Mouse (Mus musculus): ENCODE results near the gene Lrwd1. TPM values are rescaled to one million over a fixed set of nuclear protein-coding genes. Genes with fewer than 3 reads are reported as not detected.

Lrwd1 gene
- 42.5 TPM for total RNA-seq (2023)

DNA sequence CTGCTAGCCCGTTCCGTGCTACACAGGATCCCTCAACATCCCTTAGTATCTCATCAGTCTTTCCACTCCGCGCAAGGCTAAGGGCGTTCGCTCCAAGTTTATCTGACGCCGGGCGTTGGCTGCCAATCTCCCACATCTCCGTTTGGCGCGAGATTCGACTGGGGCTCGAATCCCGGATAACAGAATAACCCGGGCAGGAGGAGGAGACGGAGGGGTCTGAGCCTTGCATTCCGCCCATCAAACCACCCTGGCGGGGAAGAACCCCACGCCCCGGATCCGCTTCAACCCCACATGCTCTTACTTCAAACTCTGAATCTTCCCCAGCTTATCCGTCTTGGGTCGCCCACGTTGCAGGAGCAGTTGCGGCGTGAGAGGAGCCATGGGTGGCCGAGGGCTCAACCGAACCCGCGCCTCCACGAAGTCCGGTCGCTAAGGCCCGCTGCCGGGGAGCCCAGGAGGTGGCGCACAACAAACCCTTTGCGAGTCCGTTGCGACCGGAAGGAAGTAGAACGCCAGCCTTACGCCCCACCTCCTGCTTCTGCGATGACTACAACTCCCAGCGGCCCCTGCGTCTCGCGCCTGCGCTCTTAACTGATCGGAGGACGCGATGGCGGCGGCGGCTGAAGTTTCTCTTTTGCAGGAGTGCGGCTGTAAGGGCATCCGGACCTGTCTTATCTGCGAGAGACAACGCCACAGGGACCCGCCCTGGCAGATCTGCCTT lies at the start of gene Lrwd1, which contains the start of gene Alkbh4:
Gene Lrwd1, minus strand, starts transcription at position 504 of the 721 bp plus-strand sequence.
Gene Alkbh4, plus strand, starts transcription at position 576 of the 721 bp plus-strand sequence.

GRCm38 (mm10) chr5:136170512-136171362 lies 34.9 kb upstream of the Lrwd1 start, which contains the start of gene Orai2:
TSS of gene Orai2 (minus strand) at chr5:136170713.

DNA sequence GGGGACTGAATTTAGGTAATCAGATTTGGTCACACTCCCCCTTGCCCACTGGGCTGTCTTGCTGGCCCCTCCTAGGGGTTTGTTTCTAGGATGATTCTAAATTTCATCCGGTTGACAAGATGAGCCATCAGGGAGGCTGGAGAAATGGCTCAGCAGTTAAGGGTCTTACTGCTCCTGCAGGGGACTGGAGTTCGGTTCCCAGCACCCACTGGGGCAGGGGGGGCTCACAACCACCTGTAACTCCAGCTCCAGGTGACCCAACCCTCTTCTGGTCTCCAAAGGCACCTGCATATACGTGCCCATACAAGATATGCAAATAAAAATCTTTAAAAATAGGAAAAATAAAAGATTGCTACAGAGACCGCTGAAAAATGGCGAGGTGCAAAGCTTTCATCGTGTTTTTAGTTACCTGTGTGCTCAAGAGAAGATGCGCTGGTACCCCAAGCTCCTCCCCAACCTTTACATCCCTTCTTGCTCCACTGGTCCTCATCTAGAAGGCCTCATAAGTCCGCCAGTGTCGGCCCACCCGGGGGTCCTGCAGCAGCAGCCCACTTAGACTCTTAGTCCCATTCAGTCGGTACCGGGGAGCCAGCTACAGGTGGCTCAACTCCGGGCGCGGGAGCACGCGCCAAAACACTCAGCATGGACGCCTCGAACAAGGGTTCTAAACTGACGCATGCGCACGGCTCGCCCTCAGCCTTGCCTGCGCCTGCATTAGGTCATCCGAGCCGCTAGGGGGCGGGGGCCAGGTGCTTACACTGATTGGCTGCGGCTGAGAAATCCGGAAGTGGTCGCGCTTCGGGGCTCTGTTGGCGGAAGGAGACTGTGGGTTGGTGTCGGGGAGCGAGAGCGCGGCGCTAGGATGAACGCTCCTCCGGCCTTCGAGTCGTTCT lies 19.7 kb downstream of the Lrwd1 start, which contains the start of gene Polr2j:
Gene Polr2j, plus strand, starts transcription at position 741 of the 893 bp plus-strand sequence.

GRCm38 (mm10) chr5:136083669-136084107 lies 52.2 kb downstream of the Lrwd1 start, which contains the start of gene Rasa4:
TSS of gene Rasa4 (plus strand) at chr5:136083916.

Other genes with a start within 250 kb of the Lrwd1 start
- gene Hspb1, start 248.2 kb downstream of the Lrwd1 start, total RNA-seq (2023), result 6.5 TPM
- gene Ywhag, start 201.5 kb downstream of the Lrwd1 start, total RNA-seq (2023), result 64.6 TPM
- not detected for gene Ssc4d, start 161.5 kb downstream of the Lrwd1 start, total RNA-seq (2023)
- gene Zp3, start 156.0 kb downstream of the Lrwd1 start, total RNA-seq (2023), result not detected
- 31.4 TPM for gene Dtx2, start 141.3 kb downstream of the Lrwd1 start, total RNA-seq (2023)
- 4.7 TPM for gene Upk3b, start 97.6 kb downstream of the Lrwd1 start, total RNA-seq (2023)
- gene Upk3bl, start 81.6 kb downstream of the Lrwd1 start, total RNA-seq (2023), result not detected
- gene Rasa4, start 52.2 kb downstream of the Lrwd1 start, total RNA-seq (2023), result 5.8 TPM
- 62.0 TPM for gene Polr2j, start 19.4 kb downstream of the Lrwd1 start, total RNA-seq (2023)
- gene Alkbh4, start 72 bp upstream of the Lrwd1 start, total RNA-seq (2023), result 28.5 TPM
- 207 TPM for gene Orai2, start 34.6 kb upstream of the Lrwd1 start, total RNA-seq (2023)
- gene Prkrip1, start 62.9 kb upstream of the Lrwd1 start, total RNA-seq (2023), result 30.5 TPM
- gene Sh2b2, start 110.5 kb upstream of the Lrwd1 start, total RNA-seq (2023), result 0.56 TPM